Mouse (Mus musculus): Measurements from ENCODE around the gene Gm20388.

DNA sequence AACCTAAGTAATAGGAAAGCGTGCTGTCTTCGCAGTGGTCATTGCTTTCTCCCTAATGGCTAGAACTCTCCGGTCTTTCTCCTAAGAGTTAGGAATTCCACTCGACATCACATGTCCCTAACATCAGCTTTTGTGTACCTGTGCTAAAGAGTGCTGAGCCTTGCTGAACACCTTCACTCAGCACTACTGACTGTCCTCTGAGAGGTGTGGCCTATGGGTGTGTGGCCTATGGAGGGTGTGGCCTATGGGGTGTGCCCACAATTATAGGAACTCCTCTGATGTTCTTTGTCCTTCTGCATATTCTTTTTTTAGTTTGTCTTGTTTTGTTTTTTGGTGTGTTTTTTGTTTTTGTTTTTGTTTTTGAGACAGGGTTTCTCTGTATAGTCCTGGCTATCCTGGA lies 3835.8 kb downstream of the Gm20388 start:
- TF ChIP-seq CTCF (IDR thresholded peaks at IDR 0.05; ENCODE audit: extremely low read depth, insufficient read depth, low read length): no peak
- TF ChIP-seq POLR2A (IDR thresholded peaks at IDR 0.05; ENCODE audit: extremely low read depth, insufficient read depth, low read length): no peak

All from cortical plate, adult 2 months (tissue).